ENCODE assay signal across 8 mouse cellular contexts in the genomic region with DNA sequence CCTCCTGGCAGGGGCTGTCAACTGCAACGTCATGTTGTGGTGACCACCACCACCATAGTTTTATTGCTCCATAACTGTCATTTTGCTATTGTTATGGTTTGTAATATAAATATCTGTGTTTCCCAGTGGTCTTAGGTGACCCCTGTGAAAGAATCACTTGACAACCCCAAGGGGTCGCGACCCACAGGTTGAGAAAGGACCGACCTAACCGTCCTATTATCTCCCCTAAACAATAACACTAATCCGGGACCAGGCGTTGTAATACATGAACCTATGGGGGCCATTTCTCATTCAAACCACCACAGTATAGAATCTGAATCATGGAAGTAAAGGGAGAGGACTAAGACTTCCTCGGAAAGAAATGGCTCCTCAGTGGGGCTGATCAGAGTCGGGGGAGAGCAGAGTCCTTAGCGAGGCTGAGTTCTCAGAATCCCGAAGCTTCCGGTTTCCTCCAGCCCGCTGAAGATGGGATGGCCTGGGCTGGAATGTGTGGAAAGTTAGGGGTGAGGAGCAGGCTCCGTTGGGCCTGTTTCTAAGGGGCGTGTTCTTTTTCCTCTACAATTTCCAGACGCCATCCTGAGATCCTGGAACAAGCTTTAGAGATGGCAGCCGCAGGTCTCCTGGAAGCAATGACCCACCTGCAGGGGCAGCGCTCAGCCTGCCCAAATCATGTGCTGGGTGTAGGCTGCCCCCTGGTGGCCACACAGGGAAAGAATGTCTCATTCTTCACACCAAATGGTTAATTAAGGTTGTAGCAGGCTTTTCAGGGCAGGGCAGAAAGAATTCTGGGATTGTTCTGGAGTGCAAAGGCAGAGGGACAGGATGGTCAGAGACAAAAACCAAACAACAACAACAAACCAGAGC. TPM values are rescaled to one million over a fixed set of nuclear protein-coding genes. Genes with fewer than 3 reads are reported as not detected.
DNase-seq lines count a peak whose midpoint lies in the region; ATAC-seq and TF ChIP-seq lines count a peak whose summit lies in the region.

No protein-coding gene starts in this region.

- peak; percentile 68 to 69 for DNase-seq in urinary bladder, adult 18-20 months (ENCODE audit: low spot score in 2 of 2)
- no peak for DNase-seq in urinary bladder, postnatal 10 days (ENCODE audit: low spot score)
- DNase-seq in embryonic facial prominence, embryonic 10.5 days (ENCODE audit: low spot score) = peak; percentile 90
- DNase-seq in heart, adult 2 months = peak; percentile 83 to 85
- peak; percentile 92 for DNase-seq in kidney, adult 18-20 months
- DNase-seq in limb, embryonic 14.5 days (ENCODE audit: low spot score) = peak; percentile 85
- peak; percentile 86 for DNase-seq in midbrain, postnatal 0 days (ENCODE audit: low spot score)
- peak; percentile 69 to 82 for DNase-seq in spleen, postnatal 36 days (ENCODE audit: low spot score in 2 of 2)

- H3K27ac ChIP-seq in embryonic facial prominence, embryonic 10.5 days (replicated peaks) = no peak overlapping the region; the same call in 1 of the 2 replicates
- H3K27ac ChIP-seq in heart, adult 2 months = peak overlapping the region; percentile 57
- no peak overlapping the region for H3K27ac ChIP-seq in limb, embryonic 14.5 days (replicated peaks; ENCODE audit: low read depth, low read length)
- peak overlapping the region; percentile 52 for H3K27ac ChIP-seq in midbrain, postnatal 0 days (ENCODE audit: low read depth, low read length)

- no peaks in the 10 kb centered on the region for H3K9me3 ChIP-seq in embryonic facial prominence, embryonic 10.5 days
- H3K9me3 ChIP-seq in limb, embryonic 14.5 days (ENCODE audit: control insufficient read depth, low read length) = no peaks in the 10 kb centered on the region
- H3K9me3 ChIP-seq in midbrain, postnatal 0 days (ENCODE audit: low read length) = no peaks in the 10 kb centered on the region

- H3K4me2 ChIP-seq in limb, embryonic 14.5 days (replicated peaks; ENCODE audit: low read depth, low read length, severe bottlenecking) = peak overlapping the region; percentile 40
- H3K4me2 ChIP-seq in midbrain, postnatal 0 days (ENCODE audit: low read depth, low read length, poor library complexity, severe bottlenecking) = peak overlapping the region; percentile 49

- H3K4me3 ChIP-seq in embryonic facial prominence, embryonic 10.5 days = peak overlapping the region; percentile 52
- H3K4me3 ChIP-seq in heart, adult 2 months = peak overlapping the region; percentile 22
- 0 out of 2 replicates have a peak overlapping the region, but pooled peaks have one; percentile 19 for H3K4me3 ChIP-seq in limb, embryonic 14.5 days (replicated peaks; ENCODE audit: low read length)
- H3K4me3 ChIP-seq in midbrain, postnatal 0 days (ENCODE audit: low read depth, low read length) = peak overlapping the region; percentile 20

- peaks cover 34% of the 10 kb centered on the region for H3K27me3 ChIP-seq in embryonic facial prominence, embryonic 10.5 days (replicated peaks; ENCODE audit: low read depth, poor library complexity, severe bottlenecking)
- H3K27me3 ChIP-seq in heart, adult 2 months (ENCODE audit: control insufficient read depth, insufficient read depth, low read length) = no peaks in the 10 kb centered on the region
- 0 out of 2 replicates have a peak, but pooled peaks cover 3% of the 10 kb centered on the region for H3K27me3 ChIP-seq in limb, embryonic 14.5 days (ENCODE audit: control insufficient read depth, insufficient read depth, low read length)
- H3K27me3 ChIP-seq in midbrain, postnatal 0 days (ENCODE audit: insufficient read depth, low read length) = no peaks in the 10 kb centered on the region

- no peaks in the 10 kb centered on the region for H3K79me2 ChIP-seq in heart, adult 2 months (replicated peaks; ENCODE audit: control insufficient read depth, insufficient read depth, low read length)

- WGBS in embryonic facial prominence, embryonic 10.5 days = 25% methylated on average over 18 of the region's 18 CpGs
- WGBS in heart, adult 2 months = 14% methylated on average over 18 of the region's 18 CpGs
- WGBS in limb, embryonic 14.5 days = 28% methylated on average over 18 of the region's 18 CpGs
- 12% methylated on average over 18 of the region's 18 CpGs for WGBS in midbrain, postnatal 0 days

- TF ChIP-seq EP300 in heart, adult 2 months (IDR thresholded peaks at IDR 0.05; ENCODE audit: insufficient read depth, low read depth, low read length) = peak; percentile 98

- 0 out of 2 replicates have a peak overlapping the region, but pooled peaks have one; percentile 5 for H3K9ac ChIP-seq in heart, adult 2 months (ENCODE audit: low read depth, low read length)
- no peak overlapping the region for H3K9ac ChIP-seq in limb, embryonic 14.5 days (ENCODE audit: low read depth, low read length, severe bottlenecking)
- no peak overlapping the region for H3K9ac ChIP-seq in midbrain, postnatal 0 days (replicated peaks; ENCODE audit: low read length, poor library complexity, severe bottlenecking)

- TF ChIP-seq CTCF in heart, adult 2 months (IDR thresholded peaks at IDR 0.05) = peak; percentile 94
- TF ChIP-seq CTCF in midbrain, postnatal 0 days (IDR thresholded peaks at IDR 0.05) = peak; percentile 99

- peaks cover 19% of the 10 kb centered on the region for H3K36me3 ChIP-seq in embryonic facial prominence, embryonic 10.5 days (replicated peaks)
- peaks cover 8% of the 10 kb centered on the region; the same call in 1 of the 2 replicates for H3K36me3 ChIP-seq in heart, adult 2 months (ENCODE audit: control insufficient read depth, insufficient read depth, low read length)
- H3K36me3 ChIP-seq in limb, embryonic 14.5 days (ENCODE audit: control insufficient read depth, insufficient read depth, low read length) = peaks cover 14% of the 10 kb centered on the region; the same call in 1 of the 2 replicates
- peaks cover 26% of the 10 kb centered on the region for H3K36me3 ChIP-seq in midbrain, postnatal 0 days (ENCODE audit: insufficient read depth, low read length)

- peaks cover 50% of the 10 kb centered on the region for H3K4me1 ChIP-seq in embryonic facial prominence, embryonic 10.5 days
- H3K4me1 ChIP-seq in heart, adult 2 months (ENCODE audit: control insufficient read depth, insufficient read depth, low read length) = peaks cover 19% of the 10 kb centered on the region
- peaks cover 22% of the 10 kb centered on the region for H3K4me1 ChIP-seq in limb, embryonic 14.5 days (ENCODE audit: control insufficient read depth, insufficient read depth, low read length)
- H3K4me1 ChIP-seq in midbrain, postnatal 0 days (ENCODE audit: insufficient read depth, low read length) = peaks cover 6% of the 10 kb centered on the region

- peak; percentile 38; the same call in 1 of the 2 replicates for ATAC-seq in limb, embryonic 14.5 days (ENCODE audit: low FRiP score, low read depth)
- ATAC-seq in midbrain, postnatal 0 days (ENCODE audit: low FRiP score) = 0 out of 2 replicates have a peak, but pooled peaks have one; percentile 29

- intact Hi-C loops in heart, adult 2 months (cut with DNase I) = loop anchor here (1.0 to 10.0 kb wide), 4 partner anchors 84 to 492 kb away; partner anchors contain the start of gene Cnp

- TF ChIP-seq POLR2A in heart, adult 2 months (IDR thresholded peaks at IDR 0.05; ENCODE audit: insufficient read depth, low read depth, low read length) = no peak
- TF ChIP-seq POLR2A in limb, embryonic 14.5 days (IDR thresholded peaks at IDR 0.05; ENCODE audit: borderline replicate concordance, extremely low read depth, insufficient read depth, insufficient read length) = 0 out of 2 replicates have a peak, but pooled peaks have one; percentile 14

RNA-seq across cellular contexts. Expression of gene Naglu, which starts 3.0 kb away (rescaled TPM):
- polyA plus RNA-seq in embryonic facial prominence, embryonic 10.5 days (2016; fragmentation: Nextera tagmentation; extraction: Ambion mirVana) = 7.4 and 8.9 TPM in 2 replicates
- total RNA-seq in heart, adult 2 months (2021) = 1 to 10 TPM; 7.4 to 8.3 TPM
- polyA plus RNA-seq in heart, adult 2 months (2012; rRNA removed) = 11.0 and 14.3 TPM in 2 replicates
- 12.8 and 18.5 TPM in 2 replicates for polyA plus RNA-seq in limb, embryonic 14.5 days (2012; rRNA removed)
- polyA plus RNA-seq in limb, embryonic 14.5 days (2014; fragmentation: Nextera tagmentation; extraction: Ambion mirVana) = 9.8 and 10.3 TPM in 2 replicates
- total RNA-seq in midbrain, postnatal 0 days (2014; rRNA removed) = 20.9 and 22.2 TPM in 2 replicates
- polyA plus RNA-seq in midbrain, postnatal 0 days (2015; fragmentation: Nextera tagmentation; extraction: Ambion mirVana) = 16.0 and 16.6 TPM in 2 replicates

RNA-seq across cellular contexts. Expression of gene Hsd17b1, which starts 11.4 kb away (rescaled TPM):
- polyA plus RNA-seq in embryonic facial prominence, embryonic 10.5 days (2016; fragmentation: Nextera tagmentation; extraction: Ambion mirVana) = 0.21 TPM in 1 of 2 replicates, not detected in the other
- total RNA-seq in heart, adult 2 months (2021) = under 1 TPM; 0.47 to 0.70 TPM
- polyA plus RNA-seq in heart, adult 2 months (2012; rRNA removed) = 0.32 and 0.55 TPM in 2 replicates
- polyA plus RNA-seq in limb, embryonic 14.5 days (2012; rRNA removed) = 0.23 and 0.42 TPM in 2 replicates
- not detected in 2 replicates for polyA plus RNA-seq in limb, embryonic 14.5 days (2014; fragmentation: Nextera tagmentation; extraction: Ambion mirVana)
- 0.27 TPM in 1 of 2 replicates, not detected in the other for total RNA-seq in midbrain, postnatal 0 days (2014; rRNA removed)
- polyA plus RNA-seq in midbrain, postnatal 0 days (2015; fragmentation: Nextera tagmentation; extraction: Ambion mirVana) = not detected in 2 replicates

RNA-seq across cellular contexts. Expression of gene Coasy, which starts 15.6 kb away (rescaled TPM):
- 48.7 and 51.1 TPM in 2 replicates for polyA plus RNA-seq in embryonic facial prominence, embryonic 10.5 days (2016; fragmentation: Nextera tagmentation; extraction: Ambion mirVana)
- total RNA-seq in heart, adult 2 months (2021) = 10 to 100 TPM; 15.8 to 17.5 TPM
- polyA plus RNA-seq in heart, adult 2 months (2012; rRNA removed) = 22.1 and 24.6 TPM in 2 replicates
- polyA plus RNA-seq in limb, embryonic 14.5 days (2012; rRNA removed) = 49.1 and 64.3 TPM in 2 replicates
- polyA plus RNA-seq in limb, embryonic 14.5 days (2014; fragmentation: Nextera tagmentation; extraction: Ambion mirVana) = 41.9 and 43.3 TPM in 2 replicates
- 41.8 and 48.7 TPM in 2 replicates for total RNA-seq in midbrain, postnatal 0 days (2014; rRNA removed)
- polyA plus RNA-seq in midbrain, postnatal 0 days (2015; fragmentation: Nextera tagmentation; extraction: Ambion mirVana) = 31.5 and 34.1 TPM in 2 replicates

RNA-seq across cellular contexts. Expression of gene Mlx, which starts 20.3 kb away (rescaled TPM):
- 40.6 and 41.0 TPM in 2 replicates for polyA plus RNA-seq in embryonic facial prominence, embryonic 10.5 days (2016; fragmentation: Nextera tagmentation; extraction: Ambion mirVana)
- 10 to 100 TPM; 18.1 to 21.3 TPM for total RNA-seq in heart, adult 2 months (2021)
- 23.0 and 45.2 TPM in 2 replicates for polyA plus RNA-seq in heart, adult 2 months (2012; rRNA removed)
- 40.2 and 61.6 TPM in 2 replicates for polyA plus RNA-seq in limb, embryonic 14.5 days (2012; rRNA removed)
- polyA plus RNA-seq in limb, embryonic 14.5 days (2014; fragmentation: Nextera tagmentation; extraction: Ambion mirVana) = 42.4 and 44.4 TPM in 2 replicates
- total RNA-seq in midbrain, postnatal 0 days (2014; rRNA removed) = 60.7 and 61.3 TPM in 2 replicates
- polyA plus RNA-seq in midbrain, postnatal 0 days (2015; fragmentation: Nextera tagmentation; extraction: Ambion mirVana) = 64.1 and 67.8 TPM in 2 replicates

RNA-seq across cellular contexts. Expression of gene Psmc3ip, which starts 28.5 kb away (rescaled TPM):
- 69.5 and 72.3 TPM in 2 replicates for polyA plus RNA-seq in embryonic facial prominence, embryonic 10.5 days (2016; fragmentation: Nextera tagmentation; extraction: Ambion mirVana)
- total RNA-seq in heart, adult 2 months (2021) = 1 to 10 TPM; 1.6 to 2.7 TPM
- 1.1 and 1.3 TPM in 2 replicates for polyA plus RNA-seq in heart, adult 2 months (2012; rRNA removed)
- polyA plus RNA-seq in limb, embryonic 14.5 days (2012; rRNA removed) = 15.7 and 24.3 TPM in 2 replicates
- 32.9 and 36.5 TPM in 2 replicates for polyA plus RNA-seq in limb, embryonic 14.5 days (2014; fragmentation: Nextera tagmentation; extraction: Ambion mirVana)
- total RNA-seq in midbrain, postnatal 0 days (2014; rRNA removed) = 5.3 and 6.9 TPM in 2 replicates
- polyA plus RNA-seq in midbrain, postnatal 0 days (2015; fragmentation: Nextera tagmentation; extraction: Ambion mirVana) = 8.9 and 10.3 TPM in 2 replicates

Comparison
In these comparisons a context has a peak if more than half of its experiments do, and no peak if none do; other contexts are left out.
1. H3K27ac ChIP-seq: peak in heart, adult 2 months (single experiment) and midbrain, postnatal 0 days (single experiment); none in embryonic facial prominence, embryonic 10.5 days (single experiment) and limb, embryonic 14.5 days (single experiment).
2. Peak in every context shown above with its lines, with median percentiles within 50 percentile points of each other: H3K4me3 ChIP-seq.